Comparison of ENCODE assay signal across 25 mouse cellular contexts in genomic region chr17:86839308-86839707, GRCm38 (mm10).
"Had no signal": no experiment of that assay in that cellular context is flagged by ENCODE, and none has a peak within 500 bp of the region (broad histone marks: within the 10 kb centered on the region; RNA-seq: fewer than 3 reads in every experiment).

No protein-coding gene starts in this region.

- H3K4me3 ChIP-seq: intestine, embryonic 15.5 days; kidney, embryonic 15.5 days; layer of hippocampus, adult 2 months; left cerebral cortex, adult 2 months; limb, embryonic 13.5 days; liver, embryonic 12.5 days; liver, embryonic 15.5 days; lung, embryonic 15.5 days; megakaryocyte, embryonic 14.5 days; neural tube, embryonic 13.5 days had no signal

- DNase-seq: kidney, adult 11 months; kidney, adult 8-10 months; kidney, postnatal 10 days; layer of hippocampus, adult 9-11 months; liver; lung, adult 18-20 months; lung, postnatal 10 days; lung, postnatal 36 days; midbrain, embryonic 14.5 days; right cerebral cortex, postnatal 4 days; thymus, adult 2 months; thymus, postnatal 14 days; thymus, postnatal 4 days had no signal

- H3K9ac ChIP-seq: intestine, embryonic 15.5 days; kidney, embryonic 15.5 days; limb, embryonic 13.5 days; liver, embryonic 12.5 days; liver, embryonic 15.5 days; lung, embryonic 15.5 days; neural tube, embryonic 13.5 days had no signal

- ATAC-seq: intestine, embryonic 15.5 days; liver, embryonic 12.5 days had no signal

- H3K36me3 ChIP-seq: intestine, embryonic 15.5 days; kidney, embryonic 15.5 days; limb, embryonic 13.5 days; liver, embryonic 12.5 days; liver, embryonic 15.5 days; lung, embryonic 15.5 days; neural tube, embryonic 13.5 days had no signal

- H3K27me3 ChIP-seq: intestine, embryonic 15.5 days; kidney, embryonic 15.5 days; limb, embryonic 13.5 days; liver, embryonic 12.5 days; liver, embryonic 15.5 days; lung, embryonic 15.5 days; neural tube, embryonic 13.5 days had no signal

- H3K4me1 ChIP-seq: intestine, embryonic 15.5 days; kidney, embryonic 15.5 days; limb, embryonic 13.5 days; liver, embryonic 12.5 days; liver, embryonic 15.5 days; lung, embryonic 15.5 days; megakaryocyte, embryonic 14.5 days; neural tube, embryonic 13.5 days had no signal

- H3K4me2 ChIP-seq: intestine, embryonic 15.5 days; kidney, embryonic 15.5 days; limb, embryonic 13.5 days; liver, embryonic 12.5 days; liver, embryonic 15.5 days; lung, embryonic 15.5 days; midbrain, embryonic 11.5 days; neural tube, embryonic 13.5 days had no signal

- H3K27ac ChIP-seq: intestine, embryonic 15.5 days; kidney, embryonic 15.5 days; layer of hippocampus, adult 2 months; left cerebral cortex, adult 2 months; limb, embryonic 13.5 days; liver, embryonic 12.5 days; liver, embryonic 15.5 days; lung, embryonic 15.5 days; neural tube, embryonic 13.5 days; stomach, postnatal 0 days had no signal

- H3K9me3 ChIP-seq: intestine, embryonic 15.5 days; kidney, embryonic 15.5 days; limb, embryonic 13.5 days; liver, embryonic 12.5 days; liver, embryonic 15.5 days; lung, embryonic 15.5 days; megakaryocyte, embryonic 14.5 days; neural tube, embryonic 13.5 days had no signal
